Mouse (Mus musculus) common myeloid progenitor, adult 5-6 weeks (primary cell): ENCODE data around the gene Zcchc14. TPM values are rescaled to one million over a fixed set of nuclear protein-coding genes. Genes with fewer than 3 reads are reported as not detected.
"Not testable (repeated sequence)": the region's sequence is repeated elsewhere in the genome, so short reads cannot be mapped to it uniquely, and the experiment has no call there.

Experiments
- ATAC-seq: replicated peaks from 2 replicates; pipeline ENCODE4 v1.8.0; 2016; ENCODE audit warnings: low read depth, mild to moderate bottlenecking, moderate TSS enrichment, inconsistent platforms; ENCODE audit not compliant: poor library complexity, severe bottlenecking
- total RNA-seq: library from RNA; stranded (forward); fragments of 200-1000, 187-1606 nt; gene quantifications from 2 replicates; pipeline ENCODE4 v1.2.3, GENCODE M21; 2017

The Zcchc14 gene
- total RNA-seq, 1 experiment from 2014 or later: 0.23 TPM

DNA sequence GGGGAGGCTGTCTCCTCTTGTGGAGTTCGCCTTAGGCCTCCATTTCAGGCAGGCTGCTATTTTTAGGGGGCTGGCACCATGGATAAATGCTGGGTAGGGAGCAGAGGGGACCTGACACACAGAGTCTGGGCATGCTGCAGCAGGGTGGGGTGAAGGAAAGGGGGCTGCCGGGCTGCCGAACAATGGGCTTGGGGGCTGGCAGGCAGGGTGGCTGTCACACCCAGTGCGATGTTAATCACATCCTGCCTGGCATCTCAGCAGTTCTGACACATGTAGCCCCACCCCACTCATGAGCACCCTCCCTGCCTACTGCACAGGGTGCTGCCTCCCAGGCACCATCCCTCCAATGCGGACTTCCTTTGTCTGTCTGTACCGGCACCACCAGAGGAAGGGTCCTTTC is 15.9 kb upstream of the Zcchc14 start:
- no peak for ATAC-seq

DNA sequence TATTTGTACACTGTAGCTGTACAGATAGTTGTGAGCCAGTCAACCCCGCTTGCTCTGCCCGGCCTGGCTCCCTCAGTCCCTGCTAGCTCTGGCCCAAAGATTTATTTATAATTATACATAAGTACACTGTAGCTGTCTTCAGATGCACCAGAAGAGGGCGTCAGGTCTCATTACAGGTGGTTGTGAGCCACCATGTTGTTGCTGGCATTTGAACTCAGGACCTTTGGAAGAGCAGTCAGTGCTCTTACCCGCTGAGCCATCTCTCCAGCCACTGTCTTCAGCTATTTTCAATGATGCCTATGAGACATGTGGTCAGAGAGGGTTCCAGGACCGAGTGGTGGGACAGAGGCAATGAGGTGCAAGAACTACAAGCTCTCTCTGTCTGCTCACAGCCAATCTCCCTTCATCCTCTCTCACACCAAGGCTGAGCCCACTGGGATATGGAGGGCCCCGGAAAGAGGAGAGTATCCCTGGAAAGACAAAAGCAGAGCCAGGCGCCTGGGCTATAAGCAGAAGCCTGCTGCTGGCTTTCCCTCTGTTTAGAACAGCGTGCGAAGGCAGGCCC is 15.3 kb upstream of the Zcchc14 start:
- ATAC-seq: not testable (repeated sequence)

DNA sequence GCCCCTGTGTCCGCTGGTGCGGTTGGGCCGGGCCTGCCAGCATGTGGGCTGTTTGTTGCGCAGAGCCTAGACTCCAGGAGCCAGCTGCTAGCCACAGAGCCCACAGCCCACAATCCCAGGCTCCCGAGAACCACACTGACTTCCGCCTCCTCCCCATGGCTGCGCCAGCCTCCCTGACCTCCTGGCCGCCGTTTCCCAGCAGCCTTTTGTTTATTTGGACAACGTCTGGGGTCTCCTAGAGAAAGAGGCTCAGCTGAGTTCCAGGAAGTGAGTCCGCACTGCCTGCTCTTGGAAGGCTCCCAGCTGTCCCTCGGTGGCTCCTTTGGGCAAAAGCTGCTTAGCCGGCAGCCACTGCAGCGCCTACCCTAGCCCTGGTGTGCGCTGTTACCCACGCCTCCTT is 12.6 kb upstream of the Zcchc14 start:
- ATAC-seq: peak; percentile 83

DNA sequence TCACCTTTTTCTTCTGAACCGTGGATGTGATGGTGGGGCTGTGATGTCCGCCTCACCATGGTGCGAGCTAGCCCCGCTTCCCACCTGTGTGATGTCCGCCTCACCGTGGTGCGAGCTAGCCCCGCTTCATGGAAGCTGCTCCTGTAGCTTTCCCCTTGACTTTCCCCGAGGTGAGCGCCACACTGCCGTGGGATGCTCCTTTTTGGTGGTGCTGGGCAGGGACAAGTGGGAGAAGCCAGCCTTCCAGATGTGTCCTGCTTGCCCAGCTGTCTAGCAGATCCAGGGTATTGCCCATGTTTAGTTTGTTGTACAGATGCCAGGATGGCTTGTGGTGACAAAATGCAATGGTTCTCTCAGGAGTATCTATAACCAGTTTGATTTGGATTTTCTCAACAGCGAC is 10.4 kb upstream of the Zcchc14 start:
- no peak for ATAC-seq

DNA sequence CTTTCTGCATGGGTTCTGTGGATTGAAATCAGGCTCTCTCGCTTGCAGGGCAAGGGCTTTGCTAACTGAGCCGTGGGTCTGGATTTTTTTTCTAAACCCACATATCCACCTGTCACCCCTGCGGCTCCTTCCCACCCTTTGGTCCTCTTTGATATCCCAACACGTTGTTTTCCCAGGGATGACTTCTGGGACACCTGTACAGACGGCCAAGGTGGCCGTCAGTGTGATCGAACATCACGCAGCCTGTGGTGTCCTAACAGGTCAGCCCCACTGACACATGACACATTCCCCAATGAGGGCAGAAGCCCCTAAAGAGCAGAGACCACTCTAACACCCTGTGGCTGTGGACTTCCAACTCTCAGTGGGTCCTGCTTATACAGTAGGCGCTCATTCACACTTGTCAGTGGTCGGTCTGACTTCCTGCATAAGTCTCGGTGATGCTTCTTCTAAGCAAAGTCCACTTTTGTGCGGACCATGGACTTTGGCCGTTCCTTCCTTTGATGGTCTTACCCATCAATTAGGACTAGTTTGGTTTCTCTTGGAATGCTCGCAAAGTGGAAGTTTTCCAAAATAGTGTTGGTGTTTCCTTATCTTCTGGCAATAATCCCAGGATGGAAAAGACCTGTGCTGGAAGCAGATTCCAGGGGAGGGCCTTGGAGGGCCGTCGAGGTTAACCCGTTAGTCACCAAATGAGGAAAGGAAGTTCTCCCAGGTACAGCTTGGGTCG is 9.1 kb upstream of the Zcchc14 start:
- ATAC-seq: no peak

DNA sequence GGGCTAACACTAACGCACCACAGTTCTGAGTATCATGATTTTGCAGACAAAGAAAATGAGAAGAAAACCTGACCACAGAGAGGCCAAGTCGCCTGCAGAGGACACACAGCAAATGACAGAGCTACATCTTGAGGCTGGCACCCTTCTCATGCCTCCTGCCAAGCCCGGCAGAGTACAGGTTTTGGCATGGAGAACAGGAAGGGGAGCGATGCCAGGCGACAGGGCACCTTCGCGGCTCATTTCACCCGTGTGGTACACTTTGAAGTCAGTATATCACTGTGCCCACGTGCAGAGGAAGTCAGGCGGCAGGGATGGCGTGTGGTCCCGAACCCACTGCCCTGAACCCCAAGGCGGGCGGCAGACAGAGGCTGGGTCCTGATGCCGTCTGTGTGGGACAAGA is 7.9 kb upstream of the Zcchc14 start:
- no peak for ATAC-seq

DNA sequence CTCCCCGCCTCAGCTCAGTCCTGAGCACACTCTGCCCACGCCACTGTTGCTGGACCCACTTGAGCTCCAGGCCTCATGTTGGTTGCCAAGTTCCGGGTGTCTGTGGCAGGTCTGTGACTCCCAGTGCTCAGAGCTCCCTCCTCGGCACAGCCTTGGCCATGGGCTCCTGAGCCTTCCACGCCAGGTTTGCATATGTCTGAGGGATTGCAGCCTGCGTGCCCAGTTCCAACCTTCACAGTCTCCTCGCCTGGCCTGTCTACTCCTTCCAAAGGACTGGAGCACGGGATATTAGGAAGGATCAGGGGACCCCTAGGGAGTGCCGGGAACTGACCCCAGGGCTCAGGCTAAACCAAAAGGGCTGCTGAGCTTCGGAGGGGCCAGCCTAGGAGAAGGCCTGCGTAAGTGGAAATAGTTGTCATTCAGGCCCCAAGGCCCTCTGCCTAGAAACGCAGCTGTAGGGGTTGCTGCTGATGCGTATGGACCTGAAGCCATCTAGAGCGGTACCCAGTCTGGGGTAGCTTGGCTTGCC is 2.3 kb upstream of the Zcchc14 start:
- ATAC-seq: no peak

DNA sequence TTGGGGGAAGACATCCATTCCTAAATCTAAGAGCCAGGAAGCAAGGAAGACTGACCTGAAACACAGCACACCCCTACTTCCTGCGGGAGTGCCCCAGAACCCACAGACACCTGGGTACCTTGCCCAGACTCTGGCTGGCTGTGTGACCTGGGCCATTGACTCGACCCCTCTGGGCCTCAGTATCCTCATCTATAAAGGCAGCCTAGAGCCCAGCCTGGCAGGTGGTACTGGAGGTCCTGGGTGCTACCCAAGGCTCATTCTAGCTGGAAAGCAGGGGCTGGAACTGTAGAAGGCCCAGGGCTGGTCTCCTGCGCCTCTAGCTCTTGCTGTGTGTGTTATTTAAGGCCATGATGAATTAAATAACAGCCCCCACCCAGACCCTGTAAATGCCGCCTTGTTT is 1.4 kb upstream of the Zcchc14 start:
- no peak for ATAC-seq

DNA sequence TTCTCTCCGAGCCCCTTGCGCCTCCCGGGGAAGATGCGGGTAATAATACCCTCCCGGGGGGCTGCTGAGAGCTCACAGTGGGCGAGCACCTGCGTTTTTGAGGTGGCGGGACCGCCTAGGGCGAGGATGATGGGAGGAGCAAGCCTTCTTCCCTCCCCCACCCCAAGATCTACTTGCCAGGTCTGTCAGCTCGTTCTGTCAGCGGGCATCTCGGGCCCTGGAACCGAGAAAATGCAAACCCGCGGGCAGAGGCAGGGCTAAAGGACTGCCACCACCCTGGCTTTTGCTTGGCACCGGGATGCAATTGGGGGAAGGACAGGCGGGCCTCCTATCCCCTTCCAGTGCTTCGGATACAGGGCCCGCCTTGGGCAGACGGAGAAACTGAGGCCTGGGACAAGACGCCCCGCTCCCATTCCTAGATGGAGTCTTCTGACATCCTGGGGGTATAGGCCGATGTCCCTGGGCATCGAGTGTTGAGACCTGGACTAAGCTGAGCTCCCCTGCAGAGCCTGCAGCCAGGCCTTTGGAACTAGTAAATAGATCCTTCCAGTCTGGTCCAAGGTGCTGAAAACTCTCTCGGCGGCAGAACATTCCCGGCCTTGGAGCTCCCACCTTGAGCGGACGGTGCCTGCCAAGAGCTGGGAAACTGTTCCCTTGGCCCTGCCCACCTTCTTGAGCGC is 779 bp upstream of the Zcchc14 start:
- ATAC-seq: no peak

DNA sequence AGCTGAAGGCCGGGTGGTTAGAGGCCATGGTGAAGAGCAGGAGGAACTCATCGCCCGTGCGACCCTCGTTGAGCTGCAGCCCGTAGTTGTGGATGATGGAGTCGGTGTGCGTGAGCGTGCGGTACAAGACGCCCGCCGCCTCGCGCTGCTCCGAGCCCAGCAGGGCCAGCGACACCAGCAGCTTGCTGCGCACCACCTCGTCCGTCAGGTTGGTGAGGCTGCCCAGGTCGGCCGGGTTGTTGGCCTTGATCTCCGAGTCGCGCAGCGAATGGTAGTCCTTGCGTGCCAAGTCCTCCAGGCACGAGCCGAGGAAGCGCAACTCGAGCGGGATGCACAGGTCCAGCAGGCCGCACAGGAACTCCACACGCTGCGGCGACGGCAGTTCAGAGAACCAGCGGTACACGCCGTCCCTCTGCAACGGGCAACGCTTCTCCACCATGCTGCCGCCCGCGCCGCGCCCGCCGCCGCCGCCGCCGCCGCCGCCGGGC is 783 bp downstream of the Zcchc14 start:
- ATAC-seq: no peak

DNA sequence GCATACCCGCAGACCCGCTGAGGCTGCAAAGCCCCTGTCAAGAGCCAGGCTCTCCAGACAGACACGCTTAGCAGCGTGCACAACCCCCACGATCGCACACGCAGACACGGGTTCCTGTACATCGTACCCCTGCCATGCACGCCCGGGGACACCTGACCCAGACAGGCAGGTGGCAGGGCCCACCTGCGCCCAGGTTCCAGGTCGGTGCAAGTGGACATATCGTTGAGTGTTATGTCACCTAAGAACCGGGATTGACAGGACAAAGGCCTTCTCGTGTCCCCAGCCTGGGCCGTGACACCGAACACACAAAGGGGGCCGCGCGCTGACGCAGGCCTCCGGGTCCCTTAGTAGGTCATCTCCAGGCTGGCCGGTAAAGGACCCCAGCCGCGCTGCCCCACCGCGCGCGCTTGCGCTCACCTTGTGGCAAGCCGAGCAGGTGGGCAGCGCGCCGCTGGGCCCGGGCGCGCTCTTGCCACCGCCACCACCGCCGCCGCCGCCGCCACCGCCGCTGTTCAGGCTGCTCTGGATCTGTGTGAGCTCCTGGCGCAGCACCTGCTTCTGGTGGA is 1.3 kb downstream of the Zcchc14 start:
- no peak for ATAC-seq

DNA sequence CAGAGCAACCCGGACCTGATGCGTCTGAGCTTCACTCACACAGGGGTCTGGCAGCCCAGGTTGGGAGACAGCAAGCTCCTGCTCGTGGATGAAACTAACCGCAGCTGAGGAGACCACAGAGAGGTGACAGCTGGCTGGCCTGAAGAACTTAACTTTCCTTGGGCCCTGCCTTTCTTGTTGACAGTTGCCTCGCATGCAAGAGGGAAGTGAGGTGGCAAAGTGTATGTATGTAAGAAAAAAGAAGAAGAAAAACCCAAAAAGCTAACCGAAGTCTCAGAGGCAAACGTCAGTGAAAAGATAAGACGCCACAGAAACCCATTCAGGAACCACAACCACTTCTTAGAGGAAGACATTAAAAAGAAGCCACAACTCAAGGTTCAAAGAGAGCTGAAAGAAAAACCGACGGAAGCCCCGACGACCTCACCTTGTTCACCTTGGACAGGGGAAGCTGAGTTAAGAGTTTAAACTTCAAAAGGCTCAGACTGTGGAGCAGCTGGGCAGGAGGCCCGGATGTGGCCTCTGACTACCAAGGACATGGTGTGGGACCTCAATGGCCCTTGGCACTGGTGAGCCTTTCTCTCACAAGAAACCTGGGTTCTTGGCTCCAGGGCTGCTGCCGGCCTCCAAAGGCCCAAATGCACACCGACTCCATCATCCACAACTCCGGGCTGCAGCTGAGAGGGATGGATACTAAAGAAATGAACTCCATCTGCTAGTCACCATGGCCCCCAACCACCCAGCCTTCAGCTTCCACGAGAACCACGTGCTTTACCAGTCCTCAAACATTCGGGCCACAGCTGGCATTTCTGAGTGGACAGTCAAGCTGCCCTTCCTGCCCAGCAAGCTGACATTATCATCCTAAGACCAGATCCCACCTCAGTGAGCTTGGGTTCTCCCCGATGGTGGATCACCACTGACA is 2.1 kb downstream of the Zcchc14 start:
- ATAC-seq: peak; percentile 64

DNA sequence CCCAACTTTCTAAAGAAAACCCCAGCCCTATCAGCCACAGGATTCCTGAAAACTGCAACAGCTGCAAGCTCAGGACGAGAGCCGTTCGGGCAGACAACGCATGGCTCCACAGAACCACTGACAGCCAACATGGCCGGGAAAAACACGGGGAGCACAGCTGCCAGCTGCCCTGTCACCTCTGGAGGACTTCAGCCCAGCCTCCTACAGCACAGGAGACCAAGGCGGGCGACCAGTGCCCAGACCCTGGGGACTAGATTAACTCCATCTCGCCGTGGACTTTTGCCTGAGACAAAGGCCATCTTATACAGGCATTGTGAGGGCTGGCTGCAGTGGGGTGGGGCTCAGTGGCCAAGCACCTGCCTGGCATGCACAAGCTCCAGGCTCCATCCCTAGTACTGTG is 2.8 kb downstream of the Zcchc14 start:
- ATAC-seq: no peak

DNA sequence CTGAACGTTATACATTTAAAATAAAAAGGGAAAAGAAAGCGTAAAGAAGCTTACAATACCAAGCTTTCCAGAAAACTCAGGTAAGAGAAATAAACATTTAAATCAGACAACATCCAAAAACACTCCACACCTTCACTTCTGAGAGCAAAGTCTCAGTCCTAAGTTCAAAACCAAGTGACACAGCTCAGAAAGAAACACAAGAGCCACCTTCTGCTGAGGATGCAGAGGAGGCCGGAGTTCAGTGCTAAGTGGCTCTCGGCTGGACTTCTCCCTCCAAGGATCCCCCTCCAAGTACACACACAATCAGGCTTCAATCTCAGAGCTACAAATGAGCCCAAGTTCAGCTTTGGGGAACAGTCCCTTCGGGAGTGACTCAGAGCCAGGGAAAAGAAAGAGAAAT is 3.3 kb downstream of the Zcchc14 start:
- no peak for ATAC-seq

DNA sequence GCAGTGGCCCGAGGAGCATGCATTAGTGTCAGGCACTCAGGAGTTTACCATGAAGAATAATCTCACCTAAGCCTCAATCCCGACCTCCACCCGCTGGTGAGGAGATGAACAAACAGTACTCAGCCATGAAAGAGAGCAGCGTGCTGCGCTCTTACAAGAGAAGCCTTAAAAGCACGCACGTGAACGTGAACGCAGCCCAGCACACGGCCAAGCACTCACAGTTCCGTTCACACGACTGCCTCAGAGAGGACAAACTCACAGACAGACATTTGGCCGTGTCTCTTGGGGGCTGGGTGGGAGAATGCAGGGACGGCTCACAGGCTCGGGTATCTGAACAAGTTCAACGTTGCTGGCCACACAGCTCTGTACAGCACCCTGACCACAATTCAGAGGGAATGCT is 4.2 kb downstream of the Zcchc14 start:
- no peak for ATAC-seq

DNA sequence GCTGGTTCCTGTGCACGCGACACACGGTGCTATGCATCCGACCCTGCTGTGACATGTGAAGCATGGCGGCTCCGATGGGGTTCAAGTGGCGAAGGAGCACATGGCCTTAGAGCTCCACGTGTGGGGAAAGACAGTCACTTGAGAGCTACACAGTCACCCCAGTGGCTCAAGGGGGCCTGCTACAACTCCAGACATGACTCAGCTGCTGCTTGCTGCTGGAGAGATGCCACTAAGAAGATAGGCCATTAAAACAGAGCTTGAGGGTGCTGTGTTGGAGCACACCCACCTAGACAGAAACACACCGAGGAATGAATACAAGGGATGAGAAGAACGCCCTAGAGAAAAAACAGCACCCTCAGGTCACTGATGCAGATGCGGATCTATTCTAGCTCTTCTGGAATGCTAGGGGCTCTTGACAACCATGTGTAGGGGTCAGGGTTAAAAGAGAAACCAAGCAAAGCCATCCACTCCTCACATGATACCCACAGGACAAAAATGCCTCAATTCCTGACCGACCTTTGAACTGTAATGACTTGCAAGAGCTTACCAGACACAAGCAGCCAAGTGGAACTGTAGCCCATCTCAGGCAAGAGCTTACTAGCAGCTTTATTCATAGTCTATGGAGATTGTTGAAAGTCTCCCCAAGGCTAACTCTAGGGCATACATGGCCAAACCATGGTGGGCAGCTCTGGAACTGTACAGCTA is 5.0 kb downstream of the Zcchc14 start:
- no peak for ATAC-seq

DNA sequence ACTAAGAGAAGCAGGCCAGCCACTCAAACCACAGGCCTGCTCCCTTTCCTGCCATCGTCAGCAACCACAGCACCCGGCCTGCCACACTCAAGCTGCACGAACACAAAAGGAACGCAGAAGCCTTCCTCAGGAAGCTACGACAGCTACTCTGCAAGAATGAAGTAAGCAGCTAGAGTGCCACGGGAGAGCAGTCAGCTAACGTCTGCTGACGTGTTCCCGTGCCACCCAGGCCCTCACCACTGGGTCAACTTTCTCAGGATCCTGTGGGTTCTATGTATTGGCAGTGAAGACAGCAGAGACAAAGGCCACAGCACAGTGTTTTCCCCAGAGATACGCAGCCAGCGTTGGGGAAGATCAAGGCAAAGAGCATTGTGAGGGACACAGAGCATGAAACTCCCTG is 9.3 kb downstream of the Zcchc14 start:
- peak; percentile 87 for ATAC-seq

DNA sequence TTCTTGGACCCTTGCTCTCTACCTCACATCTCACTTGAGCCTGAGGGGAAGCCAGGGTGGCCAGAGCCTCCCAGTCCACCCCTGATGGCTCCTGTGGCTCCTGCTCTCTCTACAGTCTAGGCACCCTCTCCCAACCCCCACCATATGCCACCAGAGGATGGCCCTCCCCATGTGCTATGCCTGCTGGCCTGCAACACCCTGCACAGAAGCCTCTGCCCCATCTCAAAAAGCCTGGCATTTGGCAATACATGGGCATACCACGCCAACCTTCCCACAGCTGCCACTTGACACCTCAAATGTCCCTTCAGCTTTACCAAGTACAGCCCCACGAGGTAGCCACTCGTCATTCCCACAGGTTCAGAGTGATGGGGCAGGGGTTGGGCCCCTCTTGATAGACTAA is 9.9 kb downstream of the Zcchc14 start:
- ATAC-seq: peak; percentile 6; the same call in 1 of the 2 replicates

DNA sequence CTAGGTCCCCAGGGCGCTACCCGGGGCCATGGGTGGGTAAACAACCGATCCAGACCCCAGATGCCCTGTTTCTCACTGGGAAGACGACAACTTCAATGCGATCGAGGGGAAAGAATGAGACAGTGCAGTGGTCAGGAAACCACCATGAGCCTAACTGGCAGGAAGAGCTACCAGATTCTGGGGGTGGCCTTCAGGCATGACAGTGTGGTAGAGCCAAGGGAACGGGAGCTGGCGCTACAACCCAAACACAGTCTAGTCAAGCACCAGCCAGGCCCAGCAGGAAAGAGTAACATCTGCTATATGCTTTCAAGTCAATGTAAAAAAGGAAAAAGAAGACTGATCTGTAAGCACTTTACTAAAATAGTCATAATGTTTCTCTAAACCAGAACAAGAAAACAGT is 16.5 kb downstream of the Zcchc14 start:
- no peak for ATAC-seq
